Mouse (Mus musculus) kidney, adult 11 months (tissue): ENCODE data around the gene Ushbp1.
"Not testable (repeated sequence)": the region's sequence is repeated elsewhere in the genome, so short reads cannot be mapped to it uniquely, and the experiment has no call there.

Experiments
- DNase-seq: peaks from one replicate; pipeline ENCODE4 v3.0.0; 2022

The Ushbp1 gene

GRCm38 (mm10) chr8:71395629-71396028, at the start of gene Ushbp1:
TSS of gene Ushbp1 (minus strand) at chr8:71395802.
- DNase-seq: peak; percentile 64

DNA sequence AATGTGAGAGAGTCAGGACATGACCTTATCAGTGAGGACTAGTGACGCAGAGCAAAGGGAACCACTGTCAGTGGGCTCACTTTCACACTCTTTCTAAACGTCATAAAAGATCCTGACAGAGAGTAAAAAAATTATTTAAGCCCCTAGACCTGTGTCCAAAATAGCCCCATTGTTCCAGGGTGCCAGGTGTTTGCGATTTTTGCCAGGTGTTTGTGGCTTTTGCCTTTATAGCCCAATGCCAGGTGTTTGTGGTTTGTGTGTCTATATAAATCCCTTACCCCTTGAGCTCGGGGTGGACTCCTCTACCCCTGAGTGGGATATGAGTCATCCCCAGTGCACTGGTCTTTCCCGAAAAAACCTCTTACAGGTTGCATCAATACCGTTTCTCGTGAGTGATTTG, 49.5 kb upstream of the Ushbp1 start:
- DNase-seq: no peak

GRCm38 (mm10) chr8:71441404-71441803, 45.8 kb upstream of the Ushbp1 start:
- DNase-seq: no peak

GRCm38 (mm10) chr8:71437041-71437440, 41.4 kb upstream of the Ushbp1 start:
- no peak for DNase-seq

- DNase-seq: not testable (repeated sequence)
These were observed 37.3 kb upstream of the Ushbp1 start for GRCm38 (mm10) chr8:71432935-71433334.

DNA sequence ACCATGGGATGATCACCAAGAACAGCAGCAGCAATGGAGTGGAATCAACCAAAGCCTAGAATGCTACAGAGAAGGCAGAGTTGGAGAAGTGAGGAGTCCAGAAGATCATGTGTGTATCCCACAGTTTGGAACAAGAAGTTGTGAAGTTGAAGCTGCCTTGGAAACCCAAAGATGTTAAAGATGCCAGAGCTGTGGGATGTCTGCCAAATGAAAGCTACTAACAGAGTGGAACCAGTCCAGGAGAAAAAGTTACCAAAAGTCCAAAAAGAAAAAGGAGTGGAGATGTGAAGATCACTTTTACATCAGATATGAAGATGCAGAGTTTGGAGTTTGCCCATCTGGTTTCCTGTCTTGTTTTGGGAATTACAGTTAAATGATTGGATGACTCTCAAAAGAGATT, 26.5 kb upstream of the Ushbp1 start:
- DNase-seq: no peak

DNA sequence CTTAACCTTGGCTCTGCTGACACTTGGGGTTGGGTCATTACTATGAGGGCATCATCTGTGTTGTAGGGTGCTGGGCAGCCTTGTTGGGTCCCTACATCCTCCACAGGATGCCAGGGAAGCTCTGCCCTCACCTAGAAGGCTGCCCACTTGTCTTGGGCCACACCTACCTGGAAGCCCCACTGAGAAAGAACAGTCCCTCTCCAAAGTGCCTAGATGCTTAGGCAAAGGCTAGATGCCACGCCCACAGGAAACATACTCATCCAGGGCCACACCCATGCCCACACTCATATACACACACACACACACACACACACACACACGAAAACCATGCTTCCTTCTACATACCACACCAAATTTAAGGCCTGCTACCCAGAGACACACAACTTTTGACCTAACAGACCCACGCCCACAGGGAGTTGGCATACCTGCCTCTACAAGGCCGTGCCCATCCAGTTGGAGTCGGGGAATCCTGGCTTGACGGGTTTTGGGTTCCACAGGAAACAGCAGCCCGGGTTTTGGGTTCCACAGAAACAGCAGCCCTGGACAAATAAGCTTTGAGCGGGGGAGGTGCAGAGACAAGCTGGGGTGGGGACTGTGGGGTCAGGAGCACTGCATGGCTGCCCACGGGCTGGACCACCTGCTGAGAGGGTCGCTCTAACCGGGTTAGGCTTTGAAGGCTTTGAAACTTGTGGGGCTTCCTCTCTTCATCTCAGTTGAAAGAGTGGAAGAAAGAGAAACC, 16.1 kb upstream of the Ushbp1 start:
- DNase-seq: no peak

- DNase-seq: no peak
These were observed 12.6 kb upstream of the Ushbp1 start for GRCm38 (mm10) chr8:71408231-71408630.

- no peak for DNase-seq
These were observed 11.8 kb upstream of the Ushbp1 start for GRCm38 (mm10) chr8:71407441-71407840.

DNA sequence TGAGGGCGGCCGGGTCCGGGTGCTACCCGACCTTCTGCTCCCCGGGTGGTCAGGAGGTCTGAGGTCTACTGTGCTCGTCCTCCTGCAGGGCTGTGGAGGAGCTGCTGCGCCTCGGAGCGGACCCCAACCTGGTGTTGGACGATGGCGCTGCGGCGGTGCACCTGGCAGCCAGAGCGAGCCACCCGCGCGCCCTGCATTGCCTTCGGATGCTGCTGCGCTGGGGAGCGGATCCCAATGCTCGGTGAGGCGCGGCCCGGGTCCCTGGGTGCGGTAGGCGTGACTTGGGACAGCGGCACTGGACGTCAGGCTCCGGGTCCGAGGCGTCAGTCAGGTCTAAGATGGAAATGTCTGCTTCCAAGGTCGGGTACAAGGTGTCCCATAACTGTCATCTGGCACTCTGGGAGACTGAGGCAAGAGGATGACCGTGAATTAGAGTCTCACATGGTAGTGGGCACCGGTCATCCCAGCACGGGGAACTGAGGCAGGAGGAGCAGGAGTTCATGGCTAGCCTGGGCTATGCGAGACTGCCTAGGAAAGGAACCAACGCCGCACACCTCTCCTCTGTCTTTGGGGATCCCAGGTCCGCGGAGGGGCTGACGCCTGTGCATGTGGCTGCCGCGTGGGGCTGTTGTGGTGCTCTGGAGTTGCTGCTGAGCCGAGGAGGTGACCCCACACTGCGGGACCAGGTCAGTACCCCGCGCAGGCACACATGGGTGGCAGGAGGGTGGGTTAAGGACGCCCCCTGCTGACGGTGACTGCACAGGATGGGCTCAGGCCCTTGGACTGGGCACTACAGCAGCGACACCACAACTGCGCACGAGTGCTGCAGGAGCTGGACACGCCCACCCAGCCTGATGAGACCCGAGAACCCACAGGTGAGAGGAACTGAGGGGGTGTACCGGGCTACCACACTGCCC, 10.8 kb upstream of the Ushbp1 start:
- DNase-seq: peak; percentile 71

GRCm38 (mm10) chr8:71405401-71406098, 9.9 kb upstream of the Ushbp1 start, which contains the start of gene Ankle1:
TSS of gene Ankle1 (plus strand) at chr8:71406010.
- DNase-seq: peak; percentile 94

GRCm38 (mm10) chr8:71404951-71405351, 9.3 kb upstream of the Ushbp1 start:
- peak; percentile 33 for DNase-seq

DNA sequence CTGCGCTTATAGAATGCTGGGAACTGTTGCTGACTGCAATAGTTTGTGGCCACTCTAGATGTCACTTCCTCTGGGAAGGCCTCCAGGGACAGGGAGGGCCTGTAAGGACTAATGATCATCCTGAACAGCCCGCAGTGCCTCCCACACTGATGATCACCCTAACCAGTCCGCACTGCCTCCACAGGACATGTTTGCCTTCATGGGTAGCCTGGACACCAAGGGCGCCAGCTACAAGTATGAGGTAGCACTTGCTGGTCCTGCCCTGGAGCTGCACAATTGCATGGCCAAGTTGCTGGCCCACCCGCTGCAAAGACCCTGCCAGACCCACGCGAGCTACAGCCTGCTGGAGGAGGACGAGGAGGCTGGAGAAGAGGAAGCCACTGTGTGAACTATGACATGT, 8.4 kb upstream of the Ushbp1 start:
- no peak for DNase-seq

DNA sequence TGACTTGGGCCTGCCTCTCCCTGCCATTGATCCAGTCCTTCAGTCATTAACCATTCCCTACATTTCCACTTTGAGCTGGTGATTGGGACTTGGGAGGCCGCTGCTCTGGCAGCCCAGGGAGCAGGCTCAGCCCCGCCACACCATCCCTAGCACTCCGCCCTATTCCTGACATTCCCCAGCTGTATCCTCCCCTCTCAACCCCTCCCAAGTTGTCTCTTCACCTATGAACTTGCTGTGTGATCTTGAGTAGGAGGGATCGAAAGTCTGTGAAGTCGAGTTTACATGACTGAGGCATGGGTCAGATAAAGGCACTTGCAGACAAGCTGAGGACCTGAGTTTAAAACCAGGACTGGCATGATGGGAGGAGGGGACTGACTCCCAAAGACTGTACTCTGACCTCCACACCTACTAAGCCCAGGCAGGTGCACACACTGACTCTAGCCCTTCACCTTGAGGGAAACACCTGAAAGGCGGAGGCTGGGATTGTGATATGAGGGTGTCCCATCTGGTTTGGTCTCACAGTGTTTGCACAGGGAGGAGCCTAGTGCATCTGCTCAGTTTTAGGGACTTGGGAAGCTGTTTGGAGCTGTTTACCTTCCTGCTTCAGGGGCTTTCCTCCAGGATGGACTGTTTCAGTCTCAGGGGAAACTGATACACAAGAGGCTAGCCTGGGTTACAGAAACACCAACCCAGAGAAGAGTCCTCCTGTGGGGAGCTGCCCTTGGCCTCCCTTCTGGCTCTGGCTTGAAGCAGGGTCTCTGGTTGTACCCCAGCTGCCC, 7.7 kb upstream of the Ushbp1 start:
- DNase-seq: no peak

DNA sequence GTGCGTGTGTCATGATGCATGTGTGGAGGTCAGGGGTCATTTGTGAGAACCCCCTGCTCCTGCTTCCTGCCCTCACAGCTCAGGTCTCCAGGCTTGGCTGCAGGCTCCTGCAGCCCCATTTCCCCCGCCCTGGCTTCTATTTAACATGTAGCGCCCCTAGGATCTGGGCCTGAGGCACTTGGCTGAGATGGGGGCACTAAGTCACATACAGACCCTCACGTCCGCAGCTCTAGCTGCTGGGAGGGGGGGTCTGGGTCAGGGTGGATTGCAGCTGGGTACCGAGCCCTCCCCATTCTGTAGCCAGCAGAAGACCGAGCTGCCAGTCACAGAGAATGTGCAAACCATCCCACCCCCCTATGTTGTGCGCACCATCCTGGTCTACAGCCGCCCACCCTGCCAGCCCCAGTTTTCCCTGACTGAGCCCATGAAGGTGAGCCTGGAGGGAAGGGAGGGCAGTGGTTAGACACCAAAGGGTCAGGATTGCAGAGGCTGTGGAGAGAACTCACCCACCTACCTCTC, 6.9 kb upstream of the Ushbp1 start:
- no peak for DNase-seq

DNA sequence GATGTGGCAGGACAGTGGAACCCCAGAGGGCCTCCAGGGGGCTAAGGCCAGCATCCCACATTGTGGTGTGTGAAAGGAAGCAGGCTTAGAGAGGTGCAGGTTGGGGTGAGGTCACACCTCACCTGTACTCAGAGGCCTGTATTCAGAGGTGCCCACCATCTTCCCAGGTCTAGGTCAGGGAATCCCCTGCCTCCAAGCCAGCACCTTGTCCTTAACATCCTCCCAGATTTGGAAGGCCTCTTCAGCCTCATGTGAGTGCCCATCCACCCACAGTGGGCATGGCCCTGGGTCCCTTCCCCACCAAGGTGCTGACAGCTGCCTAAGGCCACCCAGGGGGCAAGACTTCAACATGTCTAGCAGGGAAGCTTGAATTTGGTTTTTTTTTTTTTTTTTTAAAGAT, 5.9 kb upstream of the Ushbp1 start:
- DNase-seq: no peak

DNA sequence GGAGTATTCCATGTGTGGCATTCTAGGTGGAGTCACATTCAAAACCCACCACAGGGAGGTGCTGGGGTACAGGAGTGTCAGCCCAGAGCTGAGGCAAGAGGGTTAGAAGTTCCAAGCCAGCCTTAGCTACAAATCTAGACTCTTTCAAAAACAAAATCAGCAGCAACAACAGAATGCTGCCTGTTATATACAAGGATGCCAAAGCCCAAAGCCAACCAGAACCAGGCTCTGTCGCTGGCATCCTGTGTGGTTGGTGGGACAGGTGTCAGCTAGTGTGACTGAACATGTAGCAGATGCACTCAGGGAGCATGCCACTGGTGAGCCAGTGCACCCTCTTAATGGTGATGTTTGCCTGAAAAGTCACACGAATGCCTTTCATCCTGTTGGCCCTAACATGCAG, 5.2 kb upstream of the Ushbp1 start:
- no peak for DNase-seq

GRCm38 (mm10) chr8:71397701-71398100, 2.1 kb upstream of the Ushbp1 start:
- peak; percentile 12 for DNase-seq

- DNase-seq: peak; percentile 98
These were observed 1.2 kb upstream of the Ushbp1 start, which contains the start of gene Babam1 for GRCm38 (mm10) chr8:71396639-71397305. TSS of gene Babam1 (plus strand) at chr8:71396861.

- peak; percentile 6 for DNase-seq
These were observed 531 bp downstream of the Ushbp1 start for GRCm38 (mm10) chr8:71395071-71395470.

DNA sequence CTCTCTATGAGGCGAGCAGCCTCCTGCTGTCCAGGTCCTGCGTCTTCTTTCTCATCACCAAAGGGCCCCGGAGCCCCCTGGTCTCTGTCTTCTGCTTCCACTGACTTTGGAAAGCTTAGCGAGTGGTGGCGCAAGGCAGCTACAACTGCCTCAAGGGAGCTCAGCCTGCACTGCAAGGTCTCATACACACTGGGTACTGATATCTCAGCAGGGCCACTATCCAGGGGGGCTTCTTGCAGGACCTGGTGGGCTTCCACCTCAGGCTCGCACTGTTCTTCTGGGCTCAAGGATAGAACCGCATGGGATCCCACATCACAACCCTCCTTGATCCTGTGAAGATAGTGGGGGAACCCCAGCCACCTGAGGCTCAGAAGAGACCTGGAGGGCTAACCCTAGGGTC, 1.1 kb downstream of the Ushbp1 start:
- peak; percentile 7 for DNase-seq

- peak; percentile 17 for DNase-seq
These were observed 2.7 kb downstream of the Ushbp1 start for GRCm38 (mm10) chr8:71392871-71393270.
